Mouse (Mus musculus) limb, embryonic 15.5 days (tissue): ENCODE measurements around the gene Carmil3. TPM values are rescaled to one million over a fixed set of nuclear protein-coding genes. Genes with fewer than 3 reads are reported as not detected.

ENCODE experiments used
- ATAC-seq: fragments of 200-750 bp; cut with Nextera tagmentation; 2 replicates; pipeline ENCODE4 v1.8.0; 2017; ENCODE audit warnings: low read depth, moderate TSS enrichment; ENCODE audit not compliant: insufficient number of reproducible peaks, low FRiP score, low TSS enrichment
- H3K27ac ChIP-seq: fragments of 300-500 bp; sonication (generic); 2 replicates; pipeline ENCODE4 v1.5.1; 2015; ENCODE audit warnings: moderate library complexity, mild to moderate bottlenecking, inconsistent platforms
- H3K27me3 ChIP-seq: fragments of 300-500 bp; sonication (generic); 2 replicates; pipeline ENCODE4 v1.6.1; 2015; ENCODE audit warnings: inconsistent platforms
- H3K36me3 ChIP-seq: fragments of 300-500 bp; sonication (generic); 2 replicates; pipeline ENCODE4 v1.6.1; 2015; ENCODE audit warnings: inconsistent platforms
- H3K4me1 ChIP-seq: fragments of 300-500 bp; sonication (generic); 2 replicates; pipeline ENCODE4 v1.6.1; 2015; ENCODE audit warnings: inconsistent platforms
- H3K4me2 ChIP-seq: fragments of 300-500 bp; sonication (generic); 2 replicates; pipeline ENCODE4 v1.6.1; 2015; ENCODE audit warnings: mild to moderate bottlenecking, inconsistent platforms
- H3K4me3 ChIP-seq: fragments of 300-500 bp; sonication (generic); 2 replicates; pipeline ENCODE4 v1.5.1; 2015; ENCODE audit warnings: mild to moderate bottlenecking, inconsistent platforms
- H3K9ac ChIP-seq: fragments of 300-500 bp; sonication (generic); 2 replicates; pipeline ENCODE4 v1.6.1; 2015; ENCODE audit warnings: inconsistent platforms
- H3K9me3 ChIP-seq: fragments of 300-500 bp; sonication (generic); 2 replicates; pipeline ENCODE4 v1.6.1; 2016; ENCODE audit warnings: inconsistent platforms
- WGBS: fragments of 180-500 bp; shearing (Covaris S2); methylation state at CpG from one replicate; pipeline ENCODE4 v1.1.7; 2015; 5-methylcytosine and 5-hydroxymethylcytosine counted together
- polyA plus RNA-seq: library from polyadenylated mRNA; unstranded; fragments of >200 nt; fragmentation: Nextera tagmentation; extraction: Ambion mirVana; gene quantifications from 2 replicates; pipeline ENCODE4 v1.2.1, GENCODE M21; 2015

Carmil3 gene
- polyA plus RNA-seq, 1 experiment from 2014 or later: 2.4 TPM

- Histone ChIP-seq H3K9ac (no peak overlapping the region), H3K4me3 (no peak overlapping the region), H3K4me2 (no peak overlapping the region), H3K9me3 (no peaks in the 10 kb centered on the region), H3K36me3 (no peaks in the 10 kb centered on the region), H3K4me1 (no peaks in the 10 kb centered on the region; the same call in 1 of the 2 replicates), H3K27me3 (no peaks in the 10 kb centered on the region), H3K27ac (no peak overlapping the region)
- no peak for ATAC-seq
- 11% methylated on average over 10 of the region's 10 CpGs for WGBS
Measured at GRCm38 (mm10) chr14:55470806-55471205, 19.6 kb upstream of the Carmil3 start.

- no peaks in the 10 kb centered on the region for H3K9me3 ChIP-seq
- no peak for ATAC-seq
- no peak overlapping the region for H3K4me2 ChIP-seq
- H3K4me3 ChIP-seq: no peak overlapping the region
- 53% methylated on average over 2 of the region's 2 CpGs for WGBS
- H3K27ac ChIP-seq: no peak overlapping the region
- peaks cover 12% of the 10 kb centered on the region; the same call in 1 of the 2 replicates for H3K4me1 ChIP-seq
- no peaks in the 10 kb centered on the region for H3K27me3 ChIP-seq
- H3K36me3 ChIP-seq: no peaks in the 10 kb centered on the region
- H3K9ac ChIP-seq: no peak overlapping the region
Measured at GRCm38 (mm10) chr14:55475654-55476053, 14.8 kb upstream of the Carmil3 start.

GRCm38 (mm10) chr14:55477421-55477820 is 13.0 kb upstream of the Carmil3 start:
- peaks cover 12% of the 10 kb centered on the region; the same call in 1 of the 2 replicates for H3K4me1 ChIP-seq
- no peaks in the 10 kb centered on the region for H3K9me3 ChIP-seq
- no peak overlapping the region for H3K27ac ChIP-seq
- H3K4me2 ChIP-seq: no peak overlapping the region
- no peak for ATAC-seq
- peaks cover 6% of the 10 kb centered on the region; the same call in 1 of the 2 replicates for H3K36me3 ChIP-seq
- H3K4me3 ChIP-seq: no peak overlapping the region
- no peak overlapping the region for H3K9ac ChIP-seq
- no peaks in the 10 kb centered on the region for H3K27me3 ChIP-seq
- 95% methylated on average over 1 of the region's 1 CpGs for WGBS

GRCm38 (mm10) chr14:55477829-55478228 is 12.6 kb upstream of the Carmil3 start:
- no peak overlapping the region for H3K9ac ChIP-seq
- H3K36me3 ChIP-seq: peaks cover 6% of the 10 kb centered on the region; the same call in 1 of the 2 replicates
- H3K4me2 ChIP-seq: no peak overlapping the region
- peak overlapping the region; percentile 68; the same call in 1 of the 2 replicates for H3K4me3 ChIP-seq
- peaks cover 12% of the 10 kb centered on the region; the same call in 1 of the 2 replicates for H3K4me1 ChIP-seq
- 92% methylated on average over 5 of the region's 5 CpGs for WGBS
- no peaks in the 10 kb centered on the region for H3K9me3 ChIP-seq
- no peak for ATAC-seq
- no peaks in the 10 kb centered on the region for H3K27me3 ChIP-seq
- no peak overlapping the region for H3K27ac ChIP-seq

- H3K27me3 ChIP-seq: no peaks in the 10 kb centered on the region
- no peaks in the 10 kb centered on the region for H3K9me3 ChIP-seq
- under 1% methylated on average over 38 of the region's 38 CpGs for WGBS
- H3K4me2 ChIP-seq: peak within 1 kb of the TSS; percentile 59
- H3K36me3 ChIP-seq: peaks cover 6% of the 10 kb centered on the region; the same call in 1 of the 2 replicates
- ATAC-seq: peak; percentile 92
- H3K27ac ChIP-seq: peak within 1 kb of the TSS; percentile 88
- H3K9ac ChIP-seq: peak within 1 kb of the TSS; percentile 55
- peaks cover 12% of the 10 kb centered on the region; the same call in 1 of the 2 replicates for H3K4me1 ChIP-seq
- peak within 1 kb of the TSS; percentile 68 for H3K4me3 ChIP-seq
Measured at GRCm38 (mm10) chr14:55478651-55479599, 11.5 kb upstream of the Carmil3 start, which contains the start of gene Dhrs4. TSS of gene Dhrs4 (plus strand) at chr14:55478758.

GRCm38 (mm10) chr14:55479629-55480028 is 10.8 kb upstream of the Carmil3 start:
- H3K4me2 ChIP-seq: no peak overlapping the region
- H3K27me3 ChIP-seq: no peaks in the 10 kb centered on the region
- 0 out of 2 replicates have a peak overlapping the region, but pooled peaks have one; percentile 2 for H3K9ac ChIP-seq
- ATAC-seq: no peak
- H3K27ac ChIP-seq: no peak overlapping the region
- H3K4me1 ChIP-seq: peaks cover 12% of the 10 kb centered on the region; the same call in 1 of the 2 replicates
- no peaks in the 10 kb centered on the region for H3K9me3 ChIP-seq
- H3K4me3 ChIP-seq: no peak overlapping the region
- 93% methylated on average over 10 of the region's 10 CpGs for WGBS
- H3K36me3 ChIP-seq: peaks cover 9% of the 10 kb centered on the region; the same call in 1 of the 2 replicates

GRCm38 (mm10) chr14:55484430-55485085 is 5.9 kb upstream of the Carmil3 start:
- H3K36me3 ChIP-seq: peaks cover 30% of the 10 kb centered on the region; the same call in 1 of the 2 replicates
- WGBS: 76% methylated on average over 5 of the region's 5 CpGs
- H3K4me3 ChIP-seq: no peak overlapping the region
- no peaks in the 10 kb centered on the region for H3K27me3 ChIP-seq
- no peak for ATAC-seq
- H3K9me3 ChIP-seq: no peaks in the 10 kb centered on the region
- H3K4me2 ChIP-seq: no peak overlapping the region
- H3K27ac ChIP-seq: no peak overlapping the region
- H3K4me1 ChIP-seq: 0 out of 2 replicates have a peak, but pooled peaks cover 5% of the 10 kb centered on the region
- H3K9ac ChIP-seq: no peak overlapping the region

- Histone ChIP-seq H3K4me2 (no peak overlapping the region), H3K4me1 (peaks cover 12% of the 10 kb centered on the region), H3K9me3 (no peaks in the 10 kb centered on the region), H3K36me3 (peaks cover 24% of the 10 kb centered on the region; the same call in 1 of the 2 replicates), H3K4me3 (no peak overlapping the region), H3K9ac (no peak overlapping the region), H3K27ac (no peak overlapping the region), H3K27me3 (no peaks in the 10 kb centered on the region)
- ATAC-seq: no peak
- 87% methylated on average over 8 of the region's 8 CpGs for WGBS
Measured at GRCm38 (mm10) chr14:55486836-55487235, 3.6 kb upstream of the Carmil3 start.

- Histone ChIP-seq H3K36me3 (peaks cover 15% of the 10 kb centered on the region; the same call in 1 of the 2 replicates), H3K4me2 (peak overlapping the region; percentile 99), H3K27ac (peak overlapping the region; percentile 63; the same call in 1 of the 2 replicates), H3K27me3 (no peaks in the 10 kb centered on the region), H3K9me3 (no peaks in the 10 kb centered on the region), H3K4me1 (peaks cover 17% of the 10 kb centered on the region), H3K9ac (peak overlapping the region; percentile 41), H3K4me3 (peak overlapping the region; percentile 71)
- 1% methylated on average over 30 of the region's 30 CpGs for WGBS
- peak; percentile 41 for ATAC-seq
Measured at GRCm38 (mm10) chr14:55491291-55491833, 911 bp downstream of the Carmil3 start.

- no peak for ATAC-seq
- Histone ChIP-seq H3K9me3 (no peaks in the 10 kb centered on the region), H3K27me3 (no peaks in the 10 kb centered on the region), H3K4me3 (0 out of 2 replicates have a peak overlapping the region, but pooled peaks have one; percentile 71), H3K36me3 (peaks cover 7% of the 10 kb centered on the region; the same call in 1 of the 2 replicates), H3K4me2 (no peak overlapping the region), H3K9ac (no peak overlapping the region), H3K4me1 (peaks cover 21% of the 10 kb centered on the region), H3K27ac (no peak overlapping the region)
- WGBS: 26% methylated on average over 3 of the region's 3 CpGs
Measured at GRCm38 (mm10) chr14:55492103-55492502, 1.7 kb downstream of the Carmil3 start.

- ATAC-seq: no peak
- Histone ChIP-seq H3K9me3 (no peaks in the 10 kb centered on the region), H3K27ac (no peak overlapping the region), H3K27me3 (no peaks in the 10 kb centered on the region), H3K36me3 (no peaks in the 10 kb centered on the region), H3K4me3 (no peak overlapping the region), H3K9ac (no peak overlapping the region), H3K4me2 (no peak overlapping the region), H3K4me1 (peaks cover 24% of the 10 kb centered on the region)
- 71% methylated on average over 19 of the region's 20 CpGs for WGBS
Measured at GRCm38 (mm10) chr14:55495509-55496240, 5.2 kb downstream of the Carmil3 start.
